Mouse (Mus musculus) CH12.LX (cell line): ENCODE measurements around the gene Ap1ar. TPM values are rescaled to one million over a fixed set of nuclear protein-coding genes. Genes with fewer than 3 reads are reported as not detected.

Source experiments
- DNase-seq: peaks from one replicate; pipeline ENCODE4 v3.0.0-alpha.2; 2013; ENCODE audit errors: extremely low read depth
- H3K27ac ChIP-seq: 2 replicates; pipeline ENCODE4 v1.5.1; 2012; ENCODE audit warnings: low read depth, mild to moderate bottlenecking, control low read depth, moderate library complexity; ENCODE audit not compliant: insufficient read depth
- H3K27me3 ChIP-seq: replicated peaks from 2 replicates; pipeline ENCODE3; 2012; ENCODE audit warnings: inconsistent platforms
- H3K36me3 ChIP-seq, 2 experiments: replicated peaks in 1 of 2; 2 replicates each; pipeline versions ENCODE3 to v1.6.1; 2012; ENCODE audit warnings: inconsistent platforms in 1 of 2, low read length in 1 of 2, mild to moderate bottlenecking in 1 of 2, mixed read lengths in 1 of 2, moderate library complexity in 1 of 2; ENCODE audit not compliant: control insufficient read depth in 1 of 2, insufficient read depth in 1 of 2
- H3K4me1 ChIP-seq, 2 experiments: 2 replicates each; pipeline ENCODE4 v1.6.1; 2012; ENCODE audit warnings: inconsistent platforms in 1 of 2, moderate library complexity in 1 of 2; ENCODE audit not compliant: insufficient read depth in 2 of 2, control insufficient read depth in 1 of 2
- H3K4me2 ChIP-seq: 2 replicates; pipeline ENCODE4 v1.6.1; 2012; ENCODE audit warnings: low read depth, mild to moderate bottlenecking, control low read depth; ENCODE audit not compliant: poor library complexity, insufficient read depth, severe bottlenecking
- H3K4me3 ChIP-seq, 3 experiments: fragments of 150-350 bp in 1 of 3; sonication (generic) in 1 of 3; replicated peaks in 1 of 3; 2 replicates each; pipeline versions ENCODE3 to v1.5.1; 2011 to 2012; ENCODE audit warnings: low read depth in 2 of 3, low read length in 2 of 3, mild to moderate bottlenecking in 2 of 3, moderate library complexity in 2 of 3, control low read depth in 1 of 3, improper control_type of control experiment in 1 of 3, inconsistent platforms in 1 of 3, mixed read lengths in 1 of 3; ENCODE audit not compliant: poor library complexity in 1 of 3
- H3K79me2 ChIP-seq: replicated peaks from 2 replicates; pipeline ENCODE4 v1.6.1; 2012; ENCODE audit warnings: mild to moderate bottlenecking, moderate library complexity; ENCODE audit not compliant: control insufficient read depth, poor library complexity, insufficient read depth, severe bottlenecking; ENCODE audit errors: extremely low read depth
- H3K9ac ChIP-seq: 2 replicates; pipeline ENCODE4 v1.6.1; 2012; ENCODE audit warnings: low read depth, mild to moderate bottlenecking, control low read depth, moderate library complexity; ENCODE audit not compliant: insufficient read depth
- H3K9me3 ChIP-seq: replicated peaks from 2 replicates; pipeline ENCODE3; 2012; ENCODE audit warnings: low read length, inconsistent platforms, mixed read lengths
- CHD1 ChIP-seq: IDR thresholded peaks from 2 replicates; pipeline ENCODE4 v1.6.1; 2012; ENCODE audit warnings: low read depth, low read length, improper control_type of control experiment, inconsistent platforms
- CHD2 ChIP-seq: IDR thresholded peaks from 2 replicates; pipeline ENCODE4 v1.6.1; 2011; ENCODE audit warnings: low read length, improper control_type of control experiment
- E2F4 ChIP-seq: IDR thresholded peaks from 2 replicates; pipeline ENCODE4 v1.6.1; 2011; ENCODE audit warnings: low read depth, low read length, improper control_type of control experiment; ENCODE audit not compliant: insufficient replicate concordance
- ELF1 ChIP-seq: IDR thresholded peaks from 2 replicates; pipeline ENCODE4 v1.6.1; 2014; ENCODE audit warnings: low read depth, mild to moderate bottlenecking, inconsistent platforms, low read length, improper control_type of control experiment
- EP300 ChIP-seq: IDR thresholded peaks from 2 replicates; pipeline ENCODE4 v1.6.1; 2011; ENCODE audit warnings: low read length, improper control_type of control experiment
- ETS1 ChIP-seq: conservative IDR thresholded peaks from 2 replicates; pipeline ENCODE4 v1.6.1; 2012; ENCODE audit warnings: low read depth, mild to moderate bottlenecking, inconsistent platforms, low read length, improper control_type of control experiment, moderate library complexity
- GABPA ChIP-seq: IDR thresholded peaks from 2 replicates; pipeline ENCODE4 v1.6.1; 2012; ENCODE audit warnings: low read depth, low read length, improper control_type of control experiment, inconsistent platforms; ENCODE audit not compliant: insufficient replicate concordance
- HCFC1 ChIP-seq: IDR thresholded peaks from 2 replicates; pipeline ENCODE4 v1.6.1; 2012; ENCODE audit warnings: low read depth, mild to moderate bottlenecking, inconsistent platforms, low read length, improper control_type of control experiment
- IRF4 ChIP-seq: IDR thresholded peaks from 2 replicates; pipeline ENCODE4 v1.6.1; 2014; ENCODE audit warnings: low read depth, mild to moderate bottlenecking, inconsistent platforms, low read length, improper control_type of control experiment
- JUN ChIP-seq: IDR thresholded peaks from 2 replicates; pipeline ENCODE4 v1.6.1; 2011; ENCODE audit warnings: low read depth, mild to moderate bottlenecking, low read length, improper control_type of control experiment, moderate library complexity; ENCODE audit not compliant: insufficient read depth
- JUND ChIP-seq: conservative IDR thresholded peaks from 2 replicates; pipeline ENCODE4 v1.6.1; 2011; ENCODE audit warnings: low read depth, low read length, improper control_type of control experiment
- KAT2A ChIP-seq: IDR thresholded peaks from 2 replicates; pipeline ENCODE4 v1.6.1; 2012; ENCODE audit warnings: low read length, improper control_type of control experiment, inconsistent platforms; ENCODE audit not compliant: insufficient replicate concordance
- MAFK ChIP-seq: IDR thresholded peaks from 2 replicates; pipeline ENCODE4 v1.6.1; 2011; ENCODE audit warnings: low read length, improper control_type of control experiment; ENCODE audit not compliant: insufficient replicate concordance
- MEF2A ChIP-seq: IDR thresholded peaks from 2 replicates; pipeline ENCODE4 v1.6.1; 2014; ENCODE audit warnings: low read depth, mild to moderate bottlenecking, inconsistent platforms, low read length, improper control_type of control experiment, borderline replicate concordance
- MYC ChIP-seq: IDR thresholded peaks from 2 replicates; pipeline ENCODE4 v1.6.1; 2011; ENCODE audit warnings: low read depth, mild to moderate bottlenecking, improper control_type of control experiment, low read length
- NELFE ChIP-seq: IDR thresholded peaks from 2 replicates; pipeline ENCODE4 v1.6.1; 2011; ENCODE audit warnings: low read depth, low read length, improper control_type of control experiment
- PAX5 ChIP-seq: IDR thresholded peaks from 2 replicates; pipeline ENCODE4 v1.6.1; 2012; ENCODE audit warnings: low read length, inconsistent platforms, mixed read lengths
- POLR2A ChIP-seq: IDR thresholded peaks from 2 replicates; pipeline ENCODE4 v1.6.1; 2011; ENCODE audit warnings: low read depth, mild to moderate bottlenecking, improper control_type of control experiment, low read length
- POLR2AphosphoS2 ChIP-seq: IDR thresholded peaks from 2 replicates; pipeline ENCODE4 v1.6.1; 2011; ENCODE audit warnings: low read depth, low read length, improper control_type of control experiment
- RCOR1 ChIP-seq: conservative IDR thresholded peaks from 2 replicates; pipeline ENCODE4 v1.6.1; 2012; ENCODE audit warnings: low read depth, mild to moderate bottlenecking, inconsistent platforms, low read length, improper control_type of control experiment
- SMC3 ChIP-seq: IDR thresholded peaks from 2 replicates; pipeline ENCODE4 v1.6.1; 2011; ENCODE audit warnings: low read depth, low read length, improper control_type of control experiment
- TBP ChIP-seq: conservative IDR thresholded peaks from 2 replicates; pipeline ENCODE4 v1.6.1; 2011; ENCODE audit warnings: low read depth, low read length, improper control_type of control experiment
- TCF12 ChIP-seq: IDR thresholded peaks from 2 replicates; pipeline ENCODE4 v1.6.1; 2014; ENCODE audit warnings: low read depth, mild to moderate bottlenecking, inconsistent platforms, low read length, improper control_type of control experiment
- ZKSCAN1 ChIP-seq: IDR thresholded peaks from 2 replicates; pipeline ENCODE4 v1.6.1; 2012; ENCODE audit warnings: low read depth, inconsistent platforms, low read length, improper control_type of control experiment, borderline replicate concordance
- ZNF384 ChIP-seq: IDR thresholded peaks from 2 replicates; pipeline ENCODE4 v1.6.1; 2012; ENCODE audit warnings: low read depth, low read length, improper control_type of control experiment, inconsistent platforms
- dilution Hi-C: fragments of 300-500 bp; cut with MboI; formaldehyde crosslinking; loops from 2 replicates; pipeline ENCODE4 v1.14.3; 2020; ENCODE audit warnings: low sequenced_read_pairs; ENCODE audit not compliant: extremely low pct_unique_long_range_greater_than_20kb, extremely low pct_ligation_motif_present
- in situ Hi-C: fragments of 300-500 bp; cut with MboI; formaldehyde crosslinking; loops from 3 replicates; pipeline ENCODE4 v1.14.3; 2019; ENCODE audit warnings: low sequenced_read_pairs, low pct_ligation_motif_present, low pct_unique_long_range_greater_than_20kb, mixed read lengths
- polyA plus RNA-seq: library from polyadenylated mRNA; unstranded; fragments of >175 nt; gene quantifications from 2 replicates; pipeline ENCODE4 v1.2.1, GENCODE M21; 2012; ENCODE audit warnings: low read depth; ENCODE audit not compliant: insufficient read length
- total RNA-seq, 2 experiments: library from RNA; depleted of rRNA; stranded (reverse); fragments of 300-350 nt in 1 of 2; fragments of >200 nt in 1 of 2; gene quantifications; 2 replicates each; pipeline ENCODE4 v1.2.3; 2012 to 2014

The Ap1ar gene
- total and polyA plus RNA-seq, 3 experiments = 45.8 to 64.4 (median 51.2) TPM

DNA sequence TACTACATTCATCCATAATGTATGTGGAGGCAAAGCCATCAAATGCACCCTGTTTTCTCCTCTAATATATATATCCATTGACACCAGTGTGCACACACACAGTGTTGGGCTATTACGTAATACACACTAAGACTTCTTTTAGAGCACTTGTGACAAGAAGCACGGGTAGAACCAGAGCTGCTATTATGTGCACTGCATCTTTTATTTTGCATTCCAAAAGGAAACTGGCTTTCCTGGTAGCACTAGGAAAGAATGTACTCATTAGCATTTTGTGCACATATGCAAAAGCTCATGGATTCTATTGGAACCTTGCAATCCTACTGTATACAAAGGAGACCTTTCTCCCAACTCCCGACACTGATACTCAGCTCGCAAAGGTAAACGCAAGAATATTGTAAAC, 31.6 kb upstream of the Ap1ar start:
- Histone ChIP-seq H3K79me2 (no peaks in the 10 kb centered on the region), H3K9ac (no peak overlapping the region), H3K4me3 (no peak overlapping the region), H3K27me3 (no peaks in the 10 kb centered on the region), H3K36me3 (no peaks in the 10 kb centered on the region), H3K4me2 (no peak overlapping the region), H3K4me1 (peaks cover 0 to 8% of the 10 kb centered on the region in 2 experiments; a peak in 2 of 4 replicates), H3K9me3 (no peaks in the 10 kb centered on the region), H3K27ac (no peak overlapping the region)
- DNase-seq = no peak
- dilution Hi-C loops = no loop called here
- TF ChIP-seq CHD2 (no peak), KAT2A (no peak), MEF2A (no peak), TBP (no peak), ZNF384 (no peak), RCOR1 (no peak), HCFC1 (no peak), ELF1 (no peak), TCF12 (no peak), MYC (no peak), GABPA (no peak), CHD1 (no peak), POLR2A (no peak), EP300 (no peak), ETS1 (no peak), SMC3 (no peak), MAFK (no peak)
- in situ Hi-C loops = no loop called here

DNA sequence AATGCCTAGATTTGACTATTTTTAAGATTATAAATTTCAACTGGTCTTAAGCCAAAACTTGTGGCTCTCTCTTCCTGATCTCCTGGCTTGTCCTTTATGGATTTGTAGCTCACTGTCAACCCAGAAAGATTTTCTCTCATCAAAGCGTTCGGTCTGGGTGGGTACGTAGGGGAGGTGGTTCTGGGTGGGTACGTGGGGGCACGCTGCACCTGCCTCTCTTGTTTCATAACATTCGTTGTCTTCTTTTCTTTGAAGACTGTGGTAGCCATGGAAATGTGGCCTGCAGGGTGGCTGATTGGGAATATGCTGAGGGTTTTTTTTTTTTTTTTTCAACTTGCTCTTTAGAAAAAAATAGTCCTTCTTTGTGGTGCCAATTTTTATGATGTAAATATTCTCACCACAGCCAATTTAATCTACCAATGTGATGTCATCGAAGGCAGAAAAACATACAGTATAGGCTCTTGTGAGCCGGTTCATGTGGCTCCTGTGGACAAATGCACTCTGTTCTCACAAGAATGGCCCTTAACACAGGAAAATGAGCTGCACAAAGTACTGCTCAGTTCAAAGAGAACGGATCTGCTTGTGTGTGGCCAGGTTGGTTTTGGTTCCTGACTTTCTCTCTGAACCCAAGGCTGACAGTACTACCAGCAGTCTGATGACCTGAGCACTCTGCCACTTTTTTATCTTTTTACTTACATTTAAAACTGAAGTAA, 30.9 kb upstream of the Ap1ar start:
- H3K27ac ChIP-seq = no peak overlapping the region
- H3K4me2 ChIP-seq = no peak overlapping the region
- H3K4me3 ChIP-seq = no peak overlapping the region
- TF ChIP-seq ETS1 (no peak), JUN (no peak), IRF4 (no peak), POLR2AphosphoS2 (no peak), ZKSCAN1 (no peak), NELFE (no peak), JUND (no peak), CHD2 (no peak), E2F4 (no peak), PAX5 (no peak)
- peaks cover 0 to 10% of the 10 kb centered on the region in 2 experiments; a peak in 2 of 4 replicates for H3K4me1 ChIP-seq
- no peak overlapping the region for H3K9ac ChIP-seq
- no peaks in the 10 kb centered on the region for H3K9me3 ChIP-seq
- H3K27me3 ChIP-seq = no peaks in the 10 kb centered on the region
- DNase-seq = no peak
- no peaks in the 10 kb centered on the region for H3K79me2 ChIP-seq
- no peaks in the 10 kb centered on the region for H3K36me3 ChIP-seq
- in situ Hi-C loops (no loop called here), dilution Hi-C loops (no loop called here)
